Mouse (Mus musculus) erythroblast, adult 5-6 weeks (primary cell): ENCODE results near the gene Adh1. TPM values are rescaled to one million over a fixed set of nuclear protein-coding genes. Genes with fewer than 3 reads are reported as not detected.

ENCODE experiments used
- ATAC-seq: replicated peaks from 2 replicates; pipeline ENCODE4 v1.8.0; 2016; ENCODE audit warnings: moderate number of reproducible peaks, mild to moderate bottlenecking, moderate TSS enrichment, inconsistent platforms; ENCODE audit not compliant: poor library complexity, low FRiP score, severe bottlenecking
- total RNA-seq, 2 experiments: library from RNA; stranded (forward) in 1 of 2; stranded (reverse) in 1 of 2; fragments of 150-400 nt in 1 of 2; fragments of 200-764, 138-1000 nt in 1 of 2; gene quantifications; 2 replicates each; pipeline versions ENCODE4 v1.2.3 to v1.2.4; 2015 to 2017; ENCODE audit warnings: low replicate concordance in 2 of 2

The Adh1 gene
- total RNA-seq, 2 experiments from 2014 or later: not detected

GRCm38 (mm10) chr3:138334320-138334719 is 73.5 kb downstream of the Adh1 start:
- no peak for ATAC-seq

- ATAC-seq: no peak
Measured at GRCm38 (mm10) chr3:138335566-138335965, 74.8 kb downstream of the Adh1 start.

GRCm38 (mm10) chr3:138336104-138336754 is 75.4 kb downstream of the Adh1 start:
- ATAC-seq: no peak

Other genes starting within 250 kb of the Adh1 start
- gene 1110002E22Rik, start 195.9 kb upstream of the Adh1 start, total RNA-seq (2015; ENCODE audit: low replicate concordance): not detected in 2 replicates
- not detected in 2 replicates for gene 1110002E22Rik, start 195.9 kb upstream of the Adh1 start, total RNA-seq (2017; ENCODE audit: low replicate concordance)
- not detected in 2 replicates for gene Gm5105, start 193.6 kb upstream of the Adh1 start, total RNA-seq (2015; ENCODE audit: low replicate concordance)
- not detected in 2 replicates for gene Gm5105, start 193.6 kb upstream of the Adh1 start, total RNA-seq (2017; ENCODE audit: low replicate concordance)
- gene Trmt10a, start 117.5 kb upstream of the Adh1 start, total RNA-seq (2015; ENCODE audit: low replicate concordance): 0.77 and 3.3 TPM in 2 replicates
- gene Trmt10a, start 117.5 kb upstream of the Adh1 start, total RNA-seq (2017; ENCODE audit: low replicate concordance): 3.8 and 12.3 TPM in 2 replicates
- 0.77 and 1.3 TPM in 2 replicates for gene Mttp, start 116.0 kb upstream of the Adh1 start, total RNA-seq (2015; ENCODE audit: low replicate concordance)
- gene Mttp, start 116.0 kb upstream of the Adh1 start, total RNA-seq (2017; ENCODE audit: low replicate concordance): 0.51 and 1.4 TPM in 2 replicates
- not detected in 2 replicates for gene 4930579F01Rik, start 67.2 kb upstream of the Adh1 start, total RNA-seq (2015; ENCODE audit: low replicate concordance)
- gene 4930579F01Rik, start 67.2 kb upstream of the Adh1 start, total RNA-seq (2017; ENCODE audit: low replicate concordance): not detected in 2 replicates
- gene Adh7, start 43.2 kb upstream of the Adh1 start, total RNA-seq (2015; ENCODE audit: low replicate concordance): not detected in 2 replicates
- gene Adh7, start 43.2 kb upstream of the Adh1 start, total RNA-seq (2017; ENCODE audit: low replicate concordance): not detected in 2 replicates
- not detected in 2 replicates for gene Adh6a, start 52.3 kb downstream of the Adh1 start, total RNA-seq (2015; ENCODE audit: low replicate concordance)
- gene Adh6a, start 52.3 kb downstream of the Adh1 start, total RNA-seq (2017; ENCODE audit: low replicate concordance): not detected in 2 replicates
- gene Adh6b, start 80.8 kb downstream of the Adh1 start, total RNA-seq (2015; ENCODE audit: low replicate concordance): not detected in 2 replicates
- gene Adh6b, start 80.8 kb downstream of the Adh1 start, total RNA-seq (2017; ENCODE audit: low replicate concordance): not detected in 2 replicates
- not detected in 2 replicates for gene Adh4, start 154.5 kb downstream of the Adh1 start, total RNA-seq (2015; ENCODE audit: low replicate concordance)
- not detected in 2 replicates for gene Adh4, start 154.5 kb downstream of the Adh1 start, total RNA-seq (2017; ENCODE audit: low replicate concordance)
- 20.3 and 29.0 TPM in 2 replicates for gene Adh5, start 182.1 kb downstream of the Adh1 start, total RNA-seq (2015; ENCODE audit: low replicate concordance)
- gene Adh5, start 182.1 kb downstream of the Adh1 start, total RNA-seq (2017; ENCODE audit: low replicate concordance): 14.6 and 15.8 TPM in 2 replicates
- 10.0 and 15.3 TPM in 2 replicates for gene Metap1, start 228.5 kb downstream of the Adh1 start, total RNA-seq (2015; ENCODE audit: low replicate concordance)
- gene Metap1, start 228.5 kb downstream of the Adh1 start, total RNA-seq (2017; ENCODE audit: low replicate concordance): 18.2 and 21.3 TPM in 2 replicates